Mouse (Mus musculus): ENCODE measurements around the gene Sf3b6.

The Sf3b6 gene

GRCm38 (mm10) chr12:4841392-4841887 lies 24.1 kb downstream of the Sf3b6 start, which contains the start of gene Fkbp1b:
Gene Fkbp1b (minus strand): TSS chr12:4841591.
- DNase-seq = peak; percentile 52 to 76

GRCm38 (mm10) chr12:4842456-4842855 lies 25.1 kb downstream of the Sf3b6 start:
- no peak for DNase-seq

- DNase-seq = peak; percentile 94 to 96
These were observed 25.7 kb downstream of the Sf3b6 start, which contains the start of gene Wdcp for GRCm38 (mm10) chr12:4842890-4843597. Gene Wdcp (plus strand): TSS chr12:4843303.

GRCm38 (mm10) chr12:4843741-4844140 lies 26.4 kb downstream of the Sf3b6 start:
- DNase-seq = peak; percentile 41 to 68

GRCm38 (mm10) chr12:4856160-4856559 lies 38.8 kb downstream of the Sf3b6 start:
- peak in 1 of 2 experiments; percentile 57 for DNase-seq

GRCm38 (mm10) chr12:4856834-4857233 lies 39.5 kb downstream of the Sf3b6 start:
- no peak for DNase-seq

GRCm38 (mm10) chr12:4859241-4859914 lies 42.0 kb downstream of the Sf3b6 start:
- no peak for DNase-seq

- peak in 1 of 2 experiments; percentile 23 for DNase-seq
These were observed 45.3 kb downstream of the Sf3b6 start for GRCm38 (mm10) chr12:4862672-4863071.

- peak; percentile 71 to 92 for DNase-seq
These were observed 46.5 kb downstream of the Sf3b6 start for GRCm38 (mm10) chr12:4863654-4864337.

GRCm38 (mm10) chr12:4864338-4864690 lies 47.0 kb downstream of the Sf3b6 start:
- no peak for DNase-seq

GRCm38 (mm10) chr12:4868924-4869323 lies 51.6 kb downstream of the Sf3b6 start:
- no peak for DNase-seq

GRCm38 (mm10) chr12:4871260-4871659 lies 53.9 kb downstream of the Sf3b6 start:
- no peak for DNase-seq

- DNase-seq = no peak
These were observed 54.9 kb downstream of the Sf3b6 start for GRCm38 (mm10) chr12:4872273-4872672.

GRCm38 (mm10) chr12:4872983-4873477 lies 55.7 kb downstream of the Sf3b6 start:
- DNase-seq = no peak

- no peak for DNase-seq
These were observed 56.2 kb downstream of the Sf3b6 start for GRCm38 (mm10) chr12:4873531-4873930.

- peak; percentile 83 to 89 for DNase-seq
These were observed 57.0 kb downstream of the Sf3b6 start, which contains the start of gene Mfsd2b for GRCm38 (mm10) chr12:4874161-4874927. Gene Mfsd2b (minus strand): TSS chr12:4874359.

- DNase-seq = no peak
These were observed 58.3 kb downstream of the Sf3b6 start for GRCm38 (mm10) chr12:4875623-4876022.
